Mouse (Mus musculus): ENCODE results near the gene Mif4gd.
"Not testable (repeated sequence)": the region's sequence is repeated elsewhere in the genome, so short reads cannot be mapped to it uniquely, and the experiment has no call there.

The Mif4gd gene

DNA sequence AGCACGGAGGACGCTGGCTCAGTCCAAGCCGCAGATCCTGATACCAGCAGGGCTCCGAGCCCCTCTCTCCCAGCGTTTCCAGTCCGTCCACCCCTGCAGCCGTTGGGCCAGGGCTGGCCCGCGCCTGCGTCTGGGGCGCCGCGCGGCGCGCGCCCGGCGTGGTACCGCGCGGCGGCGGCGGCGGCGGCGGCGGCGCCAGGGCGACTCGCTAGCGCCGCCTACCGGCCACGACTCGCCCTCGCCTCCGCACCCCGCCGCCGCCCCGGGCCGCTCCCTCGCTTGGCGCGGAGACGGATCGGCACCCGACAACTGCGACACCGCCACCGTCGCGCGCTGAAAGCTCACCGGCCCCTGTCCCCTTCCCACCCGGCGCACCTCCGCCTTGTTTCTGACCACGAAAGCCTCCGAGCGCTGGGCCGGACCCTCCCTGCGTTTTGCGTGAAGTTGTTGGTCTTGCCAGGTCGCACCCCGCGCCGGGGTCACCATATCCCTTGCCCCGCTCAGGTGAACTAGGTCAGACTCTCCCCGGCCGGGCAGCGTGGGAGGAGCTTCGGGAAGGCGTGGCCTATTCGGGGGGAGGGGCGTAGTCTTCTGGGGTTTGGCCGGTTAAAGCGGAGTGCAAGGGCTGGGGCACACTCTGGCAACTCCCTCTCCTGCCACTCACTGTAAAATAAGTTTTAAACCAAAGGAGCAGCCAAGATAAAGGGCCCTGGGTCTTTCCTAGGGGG, at the start of gene Mif4gd:
Gene Mif4gd, minus strand, starts transcription at position 560 of the 728 bp plus-strand sequence.
- DNase-seq, result peak; percentile 95

DNA sequence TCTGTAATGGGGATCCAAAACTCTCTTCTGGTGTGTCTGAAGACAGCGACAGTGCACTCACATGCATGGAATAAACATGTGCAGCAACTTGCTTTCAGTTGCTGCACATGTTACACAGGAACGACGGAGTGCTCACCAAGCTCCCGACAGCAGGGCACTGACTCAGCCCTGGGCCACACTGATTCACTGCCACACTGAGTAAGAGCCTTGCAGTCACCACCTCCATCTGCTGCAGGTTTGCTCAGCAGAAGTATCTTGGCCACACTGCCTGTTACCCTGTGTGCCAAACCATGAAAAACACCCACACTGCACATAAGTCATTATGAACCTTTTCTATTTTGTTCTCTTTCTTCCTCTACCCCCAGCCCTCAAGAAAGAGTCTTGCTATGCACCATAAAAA, 47.6 kb upstream of the Mif4gd start:
- peak; percentile 71 for DNase-seq

DNA sequence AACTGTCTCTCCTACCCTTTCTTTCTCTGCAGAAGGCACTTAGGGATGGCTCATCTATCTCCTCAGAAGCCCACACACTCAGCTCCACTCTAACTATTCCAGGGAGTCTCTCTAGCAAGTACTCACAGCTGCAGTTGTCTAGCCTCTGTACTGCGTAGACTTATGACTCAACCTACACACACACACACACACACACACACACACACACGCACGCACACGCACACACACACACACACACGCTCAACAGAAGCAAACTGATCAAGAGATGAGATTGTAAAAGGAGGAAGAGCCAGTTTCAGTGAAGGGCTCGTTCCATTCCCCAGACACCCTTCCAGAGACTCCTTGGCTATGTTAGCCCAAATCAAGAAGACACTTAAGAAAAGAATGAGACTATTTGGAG, 45.8 kb upstream of the Mif4gd start:
- DNase-seq, result no peak

DNA sequence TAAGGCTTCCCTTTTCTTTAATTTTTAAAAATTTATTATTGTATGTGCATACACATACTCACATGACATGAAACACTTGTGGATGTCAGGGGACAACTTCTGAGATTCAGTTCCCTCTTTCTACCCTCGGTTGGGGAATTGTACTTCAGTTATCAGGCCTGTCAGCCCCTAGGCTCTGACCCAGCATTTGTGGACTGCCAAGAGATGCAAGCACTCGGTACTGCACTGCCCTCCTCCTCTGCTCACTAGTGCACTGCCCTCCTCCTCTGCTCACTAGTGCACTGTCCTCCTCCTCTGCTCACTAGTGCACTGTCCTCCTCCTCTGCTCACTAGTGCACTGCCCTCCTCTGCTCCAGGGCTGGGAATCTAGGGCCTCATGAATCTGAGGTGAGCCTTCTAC, 41.4 kb upstream of the Mif4gd start:
- DNase-seq, result no peak

DNA sequence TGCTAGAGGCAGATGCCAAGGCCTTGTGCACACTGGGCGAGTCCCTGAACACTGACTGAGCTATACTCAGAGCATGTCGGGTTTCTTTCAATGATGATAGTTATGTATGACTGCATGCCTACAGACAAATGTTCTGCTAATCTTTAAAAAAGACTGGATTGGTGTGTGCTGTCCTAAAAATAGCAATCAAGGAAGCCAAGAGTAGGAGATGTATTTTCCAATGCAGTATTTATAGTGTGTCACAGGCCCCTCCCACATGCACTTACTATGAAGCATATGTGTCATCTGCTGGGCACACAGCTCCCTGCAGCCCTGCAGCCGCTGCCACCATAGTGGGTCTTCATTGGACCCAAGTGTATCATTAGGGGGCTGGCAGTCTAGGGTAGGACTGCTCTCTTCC, 40.4 kb upstream of the Mif4gd start:
- DNase-seq, result no peak

DNA sequence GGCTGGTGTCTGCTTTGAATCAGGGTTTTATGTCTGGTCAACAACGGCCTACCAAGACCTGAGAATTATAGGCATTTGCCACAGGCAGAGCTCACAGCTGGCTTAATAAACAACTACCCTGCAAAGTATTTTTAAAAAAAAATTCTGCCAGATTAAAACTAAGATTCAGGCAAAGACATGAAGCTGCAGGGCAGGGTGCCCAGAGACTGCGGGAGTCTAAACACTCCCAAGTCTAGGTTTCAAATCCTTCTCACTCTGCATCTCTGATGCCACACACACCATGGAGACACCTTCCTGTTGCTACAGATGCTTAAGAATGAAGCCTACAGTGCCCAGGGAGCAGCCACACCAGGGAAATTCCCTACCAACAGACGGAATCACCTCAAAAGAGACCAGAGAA, 38.9 kb upstream of the Mif4gd start:
- DNase-seq, result peak; percentile 55

DNA sequence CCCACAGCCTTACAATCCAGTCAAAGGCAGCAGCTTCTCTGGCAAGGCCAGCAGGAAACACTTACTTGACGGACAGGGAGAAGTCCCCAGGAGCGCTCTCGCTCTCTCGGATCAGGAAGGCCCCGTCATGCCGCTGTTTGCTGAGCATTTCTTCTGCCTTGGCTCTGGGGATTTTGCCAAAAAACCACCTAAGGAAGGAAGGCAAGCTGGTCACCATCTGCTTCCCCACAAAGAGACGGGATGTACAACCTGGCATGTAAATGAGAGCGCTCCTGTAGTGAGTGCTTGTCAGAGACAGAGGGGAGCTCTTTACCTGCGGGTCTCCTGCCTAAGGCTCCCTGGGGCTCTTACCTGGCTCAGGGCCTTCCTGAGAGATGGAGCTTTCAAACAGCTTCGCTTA, 36.9 kb upstream of the Mif4gd start:
- DNase-seq, result peak; percentile 97

DNA sequence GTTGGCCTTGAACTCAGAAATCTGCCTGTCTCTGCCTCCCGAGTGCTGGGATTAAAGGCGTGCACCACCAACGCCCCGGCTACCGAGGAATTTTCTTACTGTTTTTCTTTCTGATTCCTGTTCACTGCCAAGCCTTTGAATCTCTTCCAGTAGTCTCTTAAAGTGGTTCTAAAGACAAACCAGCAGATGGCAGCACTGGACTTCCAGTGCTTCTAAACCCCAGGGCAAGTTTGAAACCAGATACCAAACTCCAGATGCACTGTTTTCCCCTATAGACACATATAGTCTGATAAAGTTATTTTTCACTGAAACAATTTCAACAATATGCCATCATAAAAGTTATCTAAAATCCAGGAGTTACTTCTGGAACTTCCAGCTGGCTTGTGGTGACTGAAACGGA, 34.7 kb upstream of the Mif4gd start:
- DNase-seq, result peak; percentile 88

DNA sequence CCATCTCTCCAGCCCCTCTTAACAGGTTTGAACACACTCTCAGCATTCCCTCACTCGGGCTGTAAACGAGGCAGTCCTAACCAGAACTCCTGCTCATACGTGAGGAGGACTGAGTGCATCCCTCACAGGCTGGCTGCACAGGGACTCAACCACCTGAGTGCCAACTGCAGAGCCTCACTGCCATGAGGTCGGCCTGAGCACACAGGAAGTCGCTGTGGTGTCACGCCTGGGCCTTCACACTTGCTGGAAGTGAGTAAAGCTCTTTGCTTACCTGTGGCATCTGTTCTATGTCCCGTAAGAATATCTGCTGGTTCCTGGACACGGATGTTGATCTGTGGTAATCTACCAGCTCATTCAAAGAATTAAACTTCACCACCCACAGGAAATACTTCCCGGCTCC, 33.7 kb upstream of the Mif4gd start:
- DNase-seq, result no peak

DNA sequence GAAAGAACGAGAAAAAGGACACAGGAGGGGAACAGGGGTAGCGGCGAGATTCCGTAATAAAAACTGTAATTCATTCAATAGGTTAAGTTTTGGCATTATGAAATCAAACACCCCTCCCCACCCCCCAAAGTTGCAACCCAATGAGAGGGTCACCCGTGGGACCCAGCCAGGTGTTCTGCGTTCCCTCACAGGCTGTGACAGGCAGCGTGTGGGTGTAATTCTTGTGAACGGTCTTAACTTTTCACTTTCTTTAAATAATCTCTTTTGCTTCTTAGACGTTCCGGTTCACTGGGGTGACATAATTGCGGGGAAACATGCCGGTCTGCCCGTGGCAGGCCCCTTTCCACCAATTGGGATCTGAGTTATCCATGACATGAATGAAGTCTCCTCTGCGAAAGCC, 32.7 kb upstream of the Mif4gd start:
- not testable (repeated sequence) for DNase-seq

DNA sequence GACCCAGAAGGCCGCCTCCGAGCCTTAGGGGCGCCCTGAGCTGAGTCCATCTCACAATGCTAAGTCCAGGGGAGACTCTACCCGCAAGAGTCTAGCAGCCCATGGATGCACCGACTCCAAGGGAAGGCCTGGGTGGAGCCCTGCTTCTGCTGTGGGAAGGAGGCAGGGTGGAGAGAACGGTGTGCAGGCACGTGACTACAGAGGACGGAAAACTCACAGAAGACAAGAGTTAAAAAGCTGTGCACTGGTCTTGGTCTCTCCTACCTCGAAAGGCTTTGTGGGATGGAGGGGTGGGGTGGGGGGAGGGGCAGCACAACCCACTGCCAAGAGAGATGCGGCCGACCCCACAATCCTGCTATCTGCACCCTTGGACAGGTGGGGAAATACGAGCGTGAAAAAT, 31.5 kb upstream of the Mif4gd start:
- no peak for DNase-seq

DNA sequence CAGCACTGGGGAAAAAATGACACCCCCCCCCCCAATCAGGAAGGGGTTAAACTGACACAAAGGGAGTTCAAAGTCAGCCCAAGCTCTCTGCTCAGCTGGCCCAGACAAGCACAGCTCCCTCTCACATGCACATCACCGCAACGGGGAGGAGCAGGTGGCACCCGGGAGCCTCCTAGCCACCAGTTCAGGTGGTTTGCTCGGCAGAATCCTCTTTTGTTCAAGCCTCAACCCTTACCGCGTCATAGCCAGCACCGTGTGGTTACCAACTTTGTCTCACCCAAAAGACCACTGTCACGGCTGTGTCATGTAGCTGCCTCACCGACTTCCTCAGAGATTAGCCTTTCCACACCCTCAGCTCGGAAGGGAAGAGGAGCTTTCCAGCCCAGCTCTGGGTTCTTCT, 30.5 kb upstream of the Mif4gd start:
- no peak for DNase-seq

DNA sequence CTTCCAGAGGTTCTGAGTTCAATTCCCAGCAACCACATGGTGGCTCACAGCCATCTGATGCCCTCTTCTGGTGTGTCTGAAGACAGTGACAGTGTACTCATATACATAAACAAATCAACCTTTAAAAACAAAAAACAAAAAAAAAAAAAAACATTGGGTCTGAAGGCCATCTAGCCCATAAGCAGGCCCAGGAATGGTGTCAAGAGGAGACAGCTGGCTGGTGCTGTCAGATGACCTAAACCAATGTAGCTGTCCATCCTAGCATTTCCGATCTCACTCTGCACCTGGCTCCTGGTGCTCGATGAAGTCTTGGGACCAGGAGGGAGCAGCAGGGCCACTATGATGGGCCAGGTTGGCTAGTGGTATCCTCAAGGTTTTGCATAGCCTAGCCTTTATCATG, 29.9 kb upstream of the Mif4gd start:
- no peak for DNase-seq

DNA sequence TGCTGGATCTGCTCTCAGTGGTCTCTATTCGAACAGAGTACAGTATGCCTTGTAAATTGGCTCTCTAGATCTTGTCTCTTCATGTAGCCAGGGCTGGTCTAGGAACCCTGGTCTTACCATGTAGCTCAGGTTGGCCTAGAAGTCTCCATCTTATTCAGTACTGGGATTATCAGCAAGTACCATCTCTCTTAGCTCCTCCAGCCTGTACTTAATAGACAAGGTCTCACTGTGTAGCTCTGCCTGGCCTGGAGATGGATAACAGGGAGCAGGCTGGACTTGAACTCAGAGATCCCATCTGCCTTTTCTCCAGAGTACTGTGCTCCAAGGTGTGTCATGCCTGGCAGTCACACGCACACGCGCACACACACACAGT, 28.9 kb upstream of the Mif4gd start:
- DNase-seq, result no peak

DNA sequence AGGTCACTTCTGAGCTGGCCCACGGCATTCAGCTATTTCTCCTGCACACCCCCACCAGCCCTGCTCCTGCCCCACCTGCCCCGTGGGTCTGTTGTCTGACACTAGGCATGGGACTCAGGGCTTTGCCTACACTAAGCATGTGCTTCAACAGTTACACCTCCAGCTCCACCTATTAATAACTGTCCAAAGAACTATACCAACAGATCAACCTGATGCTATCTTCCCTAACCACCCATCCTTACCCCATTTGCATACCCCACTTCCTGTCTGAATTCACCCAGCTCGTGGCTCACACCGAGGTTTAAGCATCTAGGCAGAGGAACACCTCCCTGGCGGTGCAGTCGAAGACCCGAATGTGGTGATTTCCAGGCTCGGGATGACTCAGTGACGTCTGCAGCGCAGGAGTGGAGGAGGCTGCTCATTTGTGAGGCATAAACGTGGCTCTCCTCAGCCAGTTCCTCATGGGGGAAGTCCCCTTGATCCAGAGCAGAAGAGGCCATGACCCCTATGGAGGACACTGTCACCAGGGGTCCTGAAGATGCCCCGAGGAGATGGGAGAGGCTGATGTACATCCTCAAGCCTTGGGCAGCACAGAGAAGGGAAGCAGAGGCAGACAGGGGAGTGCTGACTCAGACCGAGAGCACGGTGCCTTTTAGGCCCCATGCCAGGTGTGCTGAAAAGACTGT, 28.4 kb upstream of the Mif4gd start:
- DNase-seq, result no peak

DNA sequence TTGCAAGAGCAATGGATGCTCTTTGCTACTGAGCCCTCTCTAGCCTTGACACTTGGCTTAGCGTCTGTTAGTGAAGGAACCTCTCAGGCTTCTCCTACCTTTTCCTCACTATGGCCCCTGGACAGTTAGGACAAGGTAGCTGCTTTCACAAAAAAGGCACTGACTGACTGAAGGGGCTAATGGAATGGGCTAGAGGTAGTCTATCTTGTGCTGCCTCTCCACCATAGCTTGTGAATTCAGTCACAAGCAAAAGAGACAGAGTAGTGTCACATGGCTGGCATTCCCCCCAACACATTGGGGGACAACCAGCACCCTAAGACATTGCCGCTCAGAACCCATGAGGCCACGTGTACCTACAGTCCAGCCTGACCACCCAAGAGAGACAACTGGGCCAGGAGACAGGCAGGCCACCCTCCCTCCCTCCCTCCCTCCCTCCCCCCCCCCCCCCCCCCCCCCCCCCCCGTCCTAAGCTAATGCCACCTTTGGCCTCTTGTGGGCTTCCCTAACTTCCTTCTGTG, 27.6 kb upstream of the Mif4gd start:
- DNase-seq, result no peak

DNA sequence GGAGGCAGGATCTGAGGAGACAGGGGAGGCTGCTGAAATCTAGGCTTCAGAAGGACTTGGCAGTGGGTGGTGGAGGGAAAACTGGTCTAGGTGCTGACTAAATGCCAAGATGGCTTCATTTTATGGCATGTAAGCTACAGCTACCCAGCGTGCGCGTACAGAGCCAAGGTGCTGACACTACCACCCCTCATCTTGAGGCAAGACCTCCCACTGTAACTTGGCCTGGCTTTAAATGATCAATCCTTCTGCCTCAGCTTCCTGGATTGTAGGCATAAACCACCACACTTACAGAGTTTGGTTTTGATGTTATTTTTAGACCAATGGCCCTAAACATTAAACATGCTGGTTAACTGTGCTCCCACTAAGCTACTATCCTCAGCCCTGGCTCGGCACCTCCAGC, 26.8 kb upstream of the Mif4gd start:
- no peak for DNase-seq

DNA sequence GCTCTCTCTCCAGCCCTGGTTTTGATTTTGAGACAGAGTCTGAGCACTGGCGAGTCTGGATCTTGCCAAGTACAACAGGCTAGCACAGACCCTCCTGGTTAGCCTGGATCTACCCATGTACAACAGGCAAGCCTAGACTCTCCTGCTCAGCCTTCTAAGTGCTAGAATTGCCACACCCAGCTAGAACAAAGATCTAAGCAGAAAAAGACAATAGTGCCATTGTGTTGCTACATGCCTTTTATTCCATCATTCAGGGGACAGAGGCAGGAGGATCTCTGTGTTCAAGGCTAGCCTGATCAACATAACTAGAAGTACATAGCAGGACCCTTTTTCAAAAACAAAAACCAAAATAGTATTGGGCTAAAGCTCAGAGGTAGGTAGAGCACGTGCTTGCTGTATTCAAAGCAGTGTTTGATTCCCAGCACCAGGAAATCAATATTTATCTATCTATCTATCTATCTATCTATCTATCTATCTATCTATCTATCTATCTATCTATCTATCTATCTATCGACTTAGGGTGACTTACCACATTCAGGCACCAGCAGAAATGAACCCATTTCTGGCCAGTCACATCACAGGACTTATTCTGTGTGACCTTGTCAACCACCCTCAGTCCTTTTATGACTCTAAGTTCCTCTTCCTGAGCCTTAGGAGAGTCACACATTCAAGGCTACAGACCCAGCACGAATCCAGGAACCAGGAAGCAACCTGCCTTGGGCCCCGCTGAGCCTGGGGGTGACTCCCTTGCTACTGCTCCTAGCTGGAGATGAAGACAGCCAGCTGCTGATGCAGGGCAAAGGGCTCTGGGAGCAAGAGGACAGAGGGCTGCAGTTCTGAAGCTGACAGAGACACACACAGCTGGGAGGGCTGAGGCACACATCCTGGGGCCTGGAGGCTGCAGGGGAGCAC, 26.0 kb upstream of the Mif4gd start:
- no peak for DNase-seq

DNA sequence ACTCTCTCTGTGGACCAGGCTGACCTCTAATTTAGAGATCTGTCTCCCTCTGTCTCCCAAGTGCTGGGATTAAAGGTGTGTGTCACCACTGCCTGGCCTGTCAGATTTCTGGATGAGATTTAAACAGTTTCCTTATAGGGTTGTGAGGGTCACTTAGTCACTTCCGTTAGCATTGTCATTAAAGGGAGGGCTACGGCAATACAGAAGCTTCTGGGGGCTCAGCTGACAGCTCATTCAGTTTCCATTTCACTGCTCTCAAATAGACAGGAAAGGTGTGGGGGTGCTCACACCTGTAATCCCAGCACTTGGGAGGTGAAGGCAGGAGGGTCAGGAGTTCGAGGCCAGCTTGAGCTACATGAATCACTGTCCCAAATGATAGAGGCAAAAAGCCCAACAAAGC, 24.2 kb upstream of the Mif4gd start:
- no peak for DNase-seq

DNA sequence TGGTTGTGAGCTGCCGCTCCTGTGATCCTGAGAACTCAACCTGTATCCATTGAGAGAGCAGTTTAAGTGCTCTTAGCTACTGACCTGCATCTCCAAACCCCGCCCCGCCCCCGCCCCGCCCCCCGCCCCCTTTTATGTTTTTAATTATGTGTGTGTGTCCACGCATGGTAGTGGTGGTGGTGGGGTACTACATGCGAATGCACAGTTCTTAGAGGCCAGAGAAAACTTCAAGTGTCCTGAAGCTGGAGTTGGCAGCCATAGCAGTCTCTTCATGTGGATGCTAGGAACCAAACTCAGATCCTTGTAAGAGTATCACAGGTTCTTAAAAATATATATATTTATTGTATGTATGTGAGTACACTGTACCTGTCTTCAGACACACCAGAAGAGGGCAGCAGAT, 22.7 kb upstream of the Mif4gd start:
- no peak for DNase-seq

DNA sequence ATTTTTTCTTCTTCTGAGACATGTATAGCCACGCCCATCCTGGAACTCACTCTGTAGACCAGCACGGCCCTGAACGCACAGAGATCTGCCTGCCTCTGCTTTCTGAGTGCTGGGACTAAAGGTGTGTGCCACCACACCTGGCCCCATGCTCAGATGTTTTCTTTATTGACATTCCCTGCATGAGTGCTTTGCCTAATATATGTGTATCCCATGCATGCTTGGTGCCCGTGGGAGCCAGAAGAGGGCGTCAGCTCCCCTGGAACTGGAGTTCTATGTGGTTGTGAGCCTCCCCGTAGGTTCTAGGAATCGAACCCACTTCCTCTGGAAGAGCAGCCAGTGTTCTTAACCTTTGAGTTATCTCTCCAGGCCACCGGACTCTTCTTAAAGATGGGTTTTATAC, 22.3 kb upstream of the Mif4gd start:
- DNase-seq, result no peak

DNA sequence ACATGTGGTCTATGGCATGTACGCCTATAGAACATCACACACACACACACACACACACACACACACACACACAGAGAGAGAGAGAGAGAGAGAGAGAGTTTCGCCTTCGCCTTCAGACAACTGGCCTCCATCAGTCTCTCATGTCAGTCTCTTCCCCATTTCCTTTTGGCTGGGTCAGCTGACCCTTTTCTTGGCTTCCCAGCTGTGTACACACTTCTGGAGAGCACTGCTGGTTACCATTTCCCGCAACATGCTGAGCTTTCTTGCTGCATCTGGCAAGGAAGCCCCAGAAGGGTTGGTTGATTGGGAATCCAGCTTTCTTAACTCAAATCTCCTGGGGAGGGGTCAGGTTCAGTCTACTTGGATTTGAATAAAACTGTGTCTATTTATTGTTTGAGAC, 21.3 kb upstream of the Mif4gd start:
- DNase-seq, result no peak

DNA sequence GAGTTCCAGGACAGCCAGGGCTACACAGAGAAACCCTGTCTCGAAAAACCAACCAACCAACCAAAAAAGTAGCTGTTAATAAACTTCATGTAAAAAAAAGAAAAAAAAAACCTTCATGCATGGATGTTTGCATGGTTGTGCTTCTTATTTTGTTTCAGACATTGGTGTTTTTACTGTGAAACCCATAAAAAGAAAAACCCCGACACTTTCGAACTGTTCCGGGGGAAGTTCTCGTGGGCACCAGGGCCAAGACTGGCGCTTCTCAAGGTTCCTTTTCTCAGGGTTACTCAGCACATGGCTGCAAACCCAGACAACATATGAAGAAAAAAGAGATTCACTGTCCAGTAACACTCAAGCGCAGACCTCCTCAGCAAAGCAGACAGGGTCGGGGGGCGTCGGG, 20.1 kb upstream of the Mif4gd start:
- DNase-seq, result no peak

DNA sequence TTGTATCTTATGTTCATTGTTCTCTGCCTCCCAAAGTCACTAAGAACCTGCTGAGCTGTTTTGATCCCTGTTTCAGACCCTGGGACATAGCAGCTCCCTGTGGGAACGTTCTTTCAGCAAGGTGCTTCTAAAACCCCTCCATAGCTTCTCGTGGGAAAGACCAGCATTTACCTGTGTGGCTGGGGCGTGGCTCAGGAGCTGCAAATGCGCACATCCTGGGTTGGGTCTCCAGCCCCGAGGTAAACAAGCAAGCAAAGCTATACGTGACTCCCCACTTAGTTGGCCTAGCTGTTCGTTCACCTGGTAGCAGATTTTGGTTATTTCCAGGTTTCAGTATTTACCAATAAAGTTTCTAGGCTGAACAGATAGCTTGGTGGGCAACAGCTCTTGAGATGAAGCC, 19.5 kb upstream of the Mif4gd start:
- no peak for DNase-seq
